Mouse (Mus musculus) cerebellum, adult 2 months (tissue): ENCODE results near the gene Armh2. TPM values are rescaled to one million over a fixed set of nuclear protein-coding genes. Genes with fewer than 3 reads are reported as not detected.

Experiments
- DNase-seq, 2 experiments: peaks; one replicate each; pipeline ENCODE4 v3.0.0; 2021
- H3K27ac ChIP-seq: fragments of 200-500 bp; 2 replicates; pipeline ENCODE4 v1.5.1; 2012; ENCODE audit warnings: low read length, control low read depth, inconsistent platforms; ENCODE audit not compliant: insufficient read depth
- H3K27me3 ChIP-seq: fragments of 200-500 bp; 2 replicates; pipeline ENCODE4 v1.6.1; 2012; ENCODE audit warnings: inconsistent platforms, mild to moderate bottlenecking, low read length, moderate library complexity; ENCODE audit not compliant: control insufficient read depth, insufficient read depth
- H3K4me1 ChIP-seq: fragments of 200-500 bp; 2 replicates; pipeline ENCODE4 v1.6.1; 2011; ENCODE audit warnings: low read length; ENCODE audit not compliant: control insufficient read depth, insufficient read depth
- H3K4me3 ChIP-seq: fragments of 200-500 bp; replicated peaks from 2 replicates; pipeline ENCODE3; 2011; ENCODE audit warnings: mild to moderate bottlenecking, low read depth, low read length, control low read depth; ENCODE audit not compliant: insufficient read depth
- CTCF ChIP-seq: fragments of 200-500 bp; IDR thresholded peaks from 2 replicates; pipeline ENCODE4 v1.5.1; 2011; ENCODE audit warnings: low read depth, mild to moderate bottlenecking, control low read depth, low read length, moderate library complexity, borderline replicate concordance; ENCODE audit not compliant: insufficient read depth
- POLR2A ChIP-seq: fragments of 200-500 bp; IDR thresholded peaks from 2 replicates; pipeline ENCODE4 v1.6.1; 2011; ENCODE audit warnings: low read length, control low read depth, borderline replicate concordance; ENCODE audit not compliant: insufficient read depth
- WGBS: fragments of 180-500 bp; shearing (Covaris S2); methylation state at CpG from one replicate; pipeline ENCODE4 v1.1.7; 2018; 5-methylcytosine and 5-hydroxymethylcytosine counted together
- polyA plus RNA-seq: library from polyadenylated mRNA; depleted of rRNA; stranded (reverse); fragments of >200 nt; gene quantifications from 2 replicates; pipeline ENCODE4 v1.2.3, GENCODE M21; 2012

The Armh2 gene
- polyA plus RNA-seq, 1 experiment, result not detected

DNA sequence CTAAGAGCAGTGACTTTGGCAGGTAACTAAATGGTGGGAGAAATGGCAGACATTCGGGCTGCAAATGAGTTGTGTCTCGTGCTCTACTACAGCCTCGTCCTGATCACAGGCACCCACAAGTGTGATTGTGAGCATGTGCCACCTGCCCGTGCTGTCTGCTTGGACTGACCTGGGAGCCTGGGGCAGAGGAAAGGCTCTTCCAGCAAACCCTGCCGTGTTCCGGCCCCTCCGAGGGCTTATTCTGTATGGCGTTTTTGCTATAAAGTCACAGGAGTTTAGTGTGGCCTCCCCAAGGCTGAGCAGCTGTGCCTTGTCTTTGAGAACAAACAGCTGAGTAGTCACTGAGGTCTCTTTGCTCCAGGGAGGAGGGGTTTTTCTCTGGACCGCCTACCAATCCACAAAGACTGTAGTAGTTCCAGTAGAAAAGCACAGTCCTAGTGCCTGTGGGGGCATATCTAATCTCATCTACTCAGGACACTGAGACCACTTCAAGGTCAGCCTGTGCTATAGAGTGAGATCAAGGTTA lies 26.6 kb upstream of the Armh2 start:
- H3K27ac ChIP-seq, result no peak overlapping the region
- no peaks in the 10 kb centered on the region for H3K27me3 ChIP-seq
- 67% methylated on average over 9 of the region's 9 CpGs for WGBS

DNA sequence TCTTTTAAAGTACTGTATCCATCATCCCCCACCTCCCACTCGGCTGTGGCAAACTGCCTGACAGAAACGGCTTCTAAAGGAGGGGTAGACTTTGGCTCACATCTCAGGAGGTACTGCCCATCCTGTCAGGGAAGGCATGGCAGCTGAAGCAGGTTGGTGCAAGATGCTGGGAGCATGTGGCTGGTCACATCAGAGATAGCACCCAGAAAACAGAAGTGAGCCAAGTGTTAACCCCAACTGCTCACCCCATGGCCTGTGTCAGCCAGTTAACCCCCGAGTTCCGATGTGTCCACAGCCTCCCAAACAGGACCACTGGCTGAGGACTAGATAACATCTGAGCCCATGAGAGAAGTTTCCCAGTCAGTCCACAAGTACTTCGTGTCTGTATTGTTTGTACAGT lies 25.4 kb upstream of the Armh2 start:
- TF ChIP-seq CTCF (no peak), POLR2A (no peak)
- DNase-seq, result no peak
- no peaks in the 10 kb centered on the region for H3K27me3 ChIP-seq
- WGBS, result 47% methylated on average over 5 of the region's 5 CpGs
- no peak overlapping the region for H3K4me3 ChIP-seq
- H3K27ac ChIP-seq, result no peak overlapping the region
- no peaks in the 10 kb centered on the region for H3K4me1 ChIP-seq

More for the DNA sequence above, 26.6 kb upstream of the Armh2 start:
- H3K4me1 ChIP-seq, result no peaks in the 10 kb centered on the region
- no peak for DNase-seq
- no peak overlapping the region for H3K4me3 ChIP-seq
- TF ChIP-seq POLR2A (no peak), CTCF (no peak)

DNA sequence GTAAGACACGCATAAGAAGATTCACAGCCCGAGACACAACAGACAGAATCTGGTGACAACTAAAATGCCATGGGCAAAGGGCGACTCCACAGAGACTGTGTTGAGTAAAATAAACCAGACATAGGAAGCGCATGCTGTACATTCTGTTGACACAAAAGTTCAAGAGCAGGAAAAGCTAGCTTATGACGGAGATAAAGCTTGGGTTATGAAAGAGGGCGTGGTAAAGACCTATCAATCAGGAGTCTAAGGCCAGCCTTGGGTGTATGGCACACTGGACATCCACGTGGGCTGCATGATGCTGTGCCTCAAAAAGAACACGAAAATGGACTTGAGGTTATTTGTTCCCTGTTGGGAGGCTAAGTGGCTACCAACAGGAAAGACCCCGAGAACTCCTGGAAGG lies 24.6 kb upstream of the Armh2 start:
- H3K27ac ChIP-seq, result no peak overlapping the region
- H3K4me1 ChIP-seq, result no peaks in the 10 kb centered on the region
- H3K27me3 ChIP-seq, result no peaks in the 10 kb centered on the region
- 90% methylated on average over 9 of the region's 9 CpGs for WGBS
- no peak overlapping the region for H3K4me3 ChIP-seq
- TF ChIP-seq CTCF, result no peak
- no peak for TF ChIP-seq POLR2A
- no peak for DNase-seq

DNA sequence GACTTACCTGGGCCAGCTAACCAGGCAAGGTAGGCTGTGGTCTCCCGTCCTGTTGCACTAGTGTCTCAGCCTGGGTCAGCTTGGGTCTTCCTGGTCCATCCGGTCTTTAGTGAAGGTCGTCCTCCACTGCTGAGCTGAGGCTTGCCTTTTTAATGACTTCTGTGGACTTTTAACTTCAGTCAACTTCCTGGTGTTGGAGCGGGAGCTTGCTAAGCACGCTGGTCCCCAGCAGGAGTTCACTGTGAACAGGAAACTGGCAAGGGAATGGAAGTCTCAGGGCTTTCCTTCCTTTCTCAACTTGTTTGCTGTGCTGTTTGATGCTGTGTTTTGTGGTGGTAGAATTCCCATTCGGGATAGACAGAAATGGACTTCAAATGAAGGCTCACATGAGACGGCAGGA lies 23.4 kb upstream of the Armh2 start:
- no peak for TF ChIP-seq POLR2A
- TF ChIP-seq CTCF, result no peak
- Histone ChIP-seq H3K27me3 (no peaks in the 10 kb centered on the region), H3K4me1 (no peaks in the 10 kb centered on the region), H3K27ac (no peak overlapping the region), H3K4me3 (no peak overlapping the region)
- DNase-seq, result no peak
- WGBS, result 76% methylated on average over 7 of the region's 7 CpGs

DNA sequence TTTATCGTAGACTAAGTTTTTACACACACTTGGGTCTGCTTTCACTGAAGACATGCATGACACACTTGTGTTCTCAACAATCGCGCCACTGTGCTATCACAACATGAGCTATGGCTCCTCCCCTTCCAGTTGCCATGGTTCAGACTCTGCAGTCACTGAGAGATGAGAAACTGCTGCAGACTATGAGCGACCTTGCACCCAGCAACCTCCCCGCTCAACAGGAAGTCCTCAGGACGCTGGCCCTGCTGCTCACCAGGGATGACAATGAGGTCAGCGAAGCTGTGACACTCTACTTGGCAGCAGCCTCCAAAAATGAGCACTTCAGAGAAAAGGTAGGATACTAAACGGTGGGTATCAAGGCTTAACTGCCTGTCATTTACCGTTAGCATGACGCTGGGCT lies 19.5 kb upstream of the Armh2 start:
- 65% methylated on average over 10 of the region's 10 CpGs for WGBS
- H3K4me3 ChIP-seq, result no peak overlapping the region
- DNase-seq, result no peak
- H3K27ac ChIP-seq, result no peak overlapping the region
- no peaks in the 10 kb centered on the region for H3K27me3 ChIP-seq
- H3K4me1 ChIP-seq, result no peaks in the 10 kb centered on the region
- TF ChIP-seq POLR2A, result no peak
- TF ChIP-seq CTCF, result no peak

- Histone ChIP-seq H3K27ac (no peak overlapping the region), H3K4me1 (no peaks in the 10 kb centered on the region), H3K27me3 (no peaks in the 10 kb centered on the region), H3K4me3 (no peak overlapping the region)
- TF ChIP-seq CTCF (no peak), POLR2A (no peak)
- WGBS, result 42% methylated on average over 8 of the region's 8 CpGs
- no peak for DNase-seq
Observed at GRCm38 (mm10) chr13:24723699-24724394, 17.2 kb upstream of the Armh2 start.

DNA sequence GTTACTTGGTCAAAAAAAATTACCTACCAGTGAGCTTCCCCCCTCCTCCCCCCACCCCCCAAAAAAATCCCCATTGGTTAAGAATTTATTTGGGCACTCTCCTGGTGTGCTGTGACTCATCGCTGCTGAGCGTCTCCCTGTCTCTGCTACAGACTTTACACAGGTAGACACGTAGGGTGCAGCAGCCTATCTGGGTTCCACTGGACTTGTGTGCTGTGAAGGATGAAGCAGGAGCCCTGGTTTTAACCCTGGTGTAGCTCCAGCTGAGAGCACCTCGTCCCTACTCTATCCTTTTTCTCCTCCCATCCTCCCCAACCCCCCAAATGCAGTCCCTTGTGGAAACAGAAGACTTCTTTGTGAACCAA lies 16.7 kb upstream of the Armh2 start:
- no peak overlapping the region for H3K4me3 ChIP-seq
- TF ChIP-seq CTCF (no peak), POLR2A (no peak)
- no peaks in the 10 kb centered on the region for H3K4me1 ChIP-seq
- no peak overlapping the region for H3K27ac ChIP-seq
- DNase-seq, result no peak
- 53% methylated on average over 4 of the region's 4 CpGs for WGBS
- no peaks in the 10 kb centered on the region for H3K27me3 ChIP-seq

DNA sequence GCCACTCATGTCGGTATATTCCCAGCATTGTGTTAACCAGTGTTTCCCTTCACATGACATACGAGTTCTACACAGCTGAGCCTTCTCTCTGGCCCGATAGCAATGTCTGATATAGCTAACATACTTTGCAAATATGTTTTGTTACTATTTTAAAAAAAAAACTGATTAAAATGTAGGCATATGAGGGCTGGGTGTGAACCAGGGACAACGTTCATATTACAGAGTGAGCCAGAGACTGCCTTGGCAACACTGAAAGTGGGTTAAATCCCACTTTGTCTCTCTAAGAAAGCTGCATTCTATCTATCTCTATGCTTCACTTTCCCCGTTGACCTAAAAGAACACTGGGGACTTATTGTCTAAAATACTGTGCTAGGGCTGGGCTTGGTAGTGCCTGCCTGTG lies 11.9 kb upstream of the Armh2 start:
- WGBS, result 81% methylated on average over 5 of the region's 5 CpGs
- H3K4me3 ChIP-seq, result no peak overlapping the region
- DNase-seq, result no peak
- no peaks in the 10 kb centered on the region for H3K4me1 ChIP-seq
- no peaks in the 10 kb centered on the region for H3K27me3 ChIP-seq
- no peak overlapping the region for H3K27ac ChIP-seq
- TF ChIP-seq CTCF (no peak), POLR2A (no peak)

DNA sequence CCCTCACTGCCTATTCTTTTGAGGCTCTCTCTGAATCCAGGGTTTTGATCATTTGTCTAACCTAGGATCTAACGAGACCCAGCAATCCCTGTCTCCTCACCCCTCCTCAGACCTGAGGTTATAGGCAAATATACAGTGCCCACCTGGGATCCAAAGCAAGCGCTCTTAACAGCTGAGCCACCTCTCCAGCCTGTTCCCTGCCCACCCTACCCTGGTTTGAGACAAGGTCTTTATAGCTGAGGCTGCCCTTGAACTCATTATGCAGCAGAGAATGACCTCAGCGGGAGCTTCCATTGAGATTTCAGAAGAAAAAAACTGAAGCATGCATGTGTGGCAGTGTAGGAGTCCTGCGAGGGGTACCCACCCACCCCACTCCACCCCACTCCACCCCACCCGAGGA lies 6.5 kb upstream of the Armh2 start:
- Histone ChIP-seq H3K4me1 (no peaks in the 10 kb centered on the region), H3K27ac (no peak overlapping the region), H3K27me3 (no peaks in the 10 kb centered on the region), H3K4me3 (no peak overlapping the region)
- DNase-seq, result no peak
- 80% methylated on average over 5 of the region's 5 CpGs for WGBS
- TF ChIP-seq POLR2A, result no peak
- no peak for TF ChIP-seq CTCF
